Mouse (Mus musculus): ENCODE data around the gene Myh7. TPM values are rescaled to one million over a fixed set of nuclear protein-coding genes. Genes with fewer than 3 reads are reported as not detected.

Gene Myh7
- polyA plus RNA-seq, 1 experiment from 2014 or later, result 16.4 TPM

GRCm38 (mm10) chr14:54959197-54959596, 35.2 kb downstream of the Myh7 start:
- Histone ChIP-seq H3K36me3 (ENCODE audit: insufficient read depth, low read length) (no peaks in the 10 kb centered on the region), H3K9me3 (ENCODE audit: low read length) (no peaks in the 10 kb centered on the region), H3K4me2 (replicated peaks; ENCODE audit: low read depth, low read length) (no peak overlapping the region), H3K4me1 (ENCODE audit: insufficient read depth, low read depth, low read length) (no peaks in the 10 kb centered on the region), H3K4me3 (ENCODE audit: low read depth, low read length) (no peak overlapping the region), H3K27me3 (replicated peaks; ENCODE audit: insufficient read depth, low read length) (no peaks in the 10 kb centered on the region), H3K9ac (replicated peaks; ENCODE audit: low read depth) (no peak overlapping the region), H3K27ac (ENCODE audit: low read length) (no peak overlapping the region)
- DNase-seq (ENCODE audit: low spot score), result no peak
- TF ChIP-seq CTCF (IDR thresholded peaks at IDR 0.05) (no peak), EP300 (IDR thresholded peaks at IDR 0.05) (no peak)
- 64% methylated on average over 3 of the region's 3 CpGs for WGBS
- ATAC-seq, result no peak

- Histone ChIP-seq H3K36me3 (ENCODE audit: insufficient read depth, low read length) (no peaks in the 10 kb centered on the region), H3K4me3 (ENCODE audit: low read depth, low read length) (no peak overlapping the region), H3K9me3 (ENCODE audit: low read length) (no peaks in the 10 kb centered on the region), H3K27me3 (replicated peaks; ENCODE audit: insufficient read depth, low read length) (no peaks in the 10 kb centered on the region), H3K4me2 (replicated peaks; ENCODE audit: low read depth, low read length) (no peak overlapping the region), H3K4me1 (ENCODE audit: insufficient read depth, low read depth, low read length) (no peaks in the 10 kb centered on the region), H3K27ac (ENCODE audit: low read length) (no peak overlapping the region), H3K9ac (replicated peaks; ENCODE audit: low read depth) (no peak overlapping the region)
- no peak for DNase-seq (ENCODE audit: low spot score)
- 58% methylated on average over 4 of the region's 4 CpGs for WGBS
- no peak for ATAC-seq
- TF ChIP-seq CTCF (IDR thresholded peaks at IDR 0.05), result no peak
- TF ChIP-seq EP300 (IDR thresholded peaks at IDR 0.05), result no peak
Measured at GRCm38 (mm10) chr14:54958503-54958902, 35.9 kb downstream of the Myh7 start.

GRCm38 (mm10) chr14:54956533-54956932, 37.9 kb downstream of the Myh7 start:
- H3K4me3 ChIP-seq (ENCODE audit: low read depth, low read length), result no peak overlapping the region
- H3K27me3 ChIP-seq (replicated peaks; ENCODE audit: insufficient read depth, low read length), result no peaks in the 10 kb centered on the region
- H3K4me1 ChIP-seq (ENCODE audit: insufficient read depth, low read depth, low read length), result no peaks in the 10 kb centered on the region
- H3K9ac ChIP-seq (replicated peaks; ENCODE audit: low read depth), result no peak overlapping the region
- TF ChIP-seq EP300 (IDR thresholded peaks at IDR 0.05) (no peak), CTCF (IDR thresholded peaks at IDR 0.05) (no peak)
- ATAC-seq, result no peak
- no peaks in the 10 kb centered on the region for H3K9me3 ChIP-seq (ENCODE audit: low read length)
- H3K4me2 ChIP-seq (replicated peaks; ENCODE audit: low read depth, low read length), result no peak overlapping the region
- no peaks in the 10 kb centered on the region for H3K36me3 ChIP-seq (ENCODE audit: insufficient read depth, low read length)
- 83% methylated on average over 9 of the region's 9 CpGs for WGBS
- no peak overlapping the region for H3K27ac ChIP-seq (ENCODE audit: low read length)
- DNase-seq (ENCODE audit: low spot score), result no peak

- no peaks in the 10 kb centered on the region for H3K9me3 ChIP-seq (ENCODE audit: low read length)
- no peak overlapping the region for H3K9ac ChIP-seq (replicated peaks; ENCODE audit: low read depth)
- H3K27me3 ChIP-seq (replicated peaks; ENCODE audit: insufficient read depth, low read length), result no peaks in the 10 kb centered on the region
- H3K4me1 ChIP-seq (ENCODE audit: insufficient read depth, low read depth, low read length), result no peaks in the 10 kb centered on the region
- no peak overlapping the region for H3K4me2 ChIP-seq (replicated peaks; ENCODE audit: low read depth, low read length)
- H3K27ac ChIP-seq (ENCODE audit: low read length), result no peak overlapping the region
- TF ChIP-seq CTCF (IDR thresholded peaks at IDR 0.05) (no peak), EP300 (IDR thresholded peaks at IDR 0.05) (no peak)
- WGBS, result 70% methylated on average over 3 of the region's 3 CpGs
- H3K36me3 ChIP-seq (ENCODE audit: insufficient read depth, low read length), result no peaks in the 10 kb centered on the region
- DNase-seq (ENCODE audit: low spot score), result no peak
- ATAC-seq, result no peak
- H3K4me3 ChIP-seq (ENCODE audit: low read depth, low read length), result no peak overlapping the region
Measured at GRCm38 (mm10) chr14:54955481-54955880, 38.9 kb downstream of the Myh7 start.

GRCm38 (mm10) chr14:54954474-54954873, 40.0 kb downstream of the Myh7 start:
- Histone ChIP-seq H3K4me1 (ENCODE audit: insufficient read depth, low read depth, low read length) (no peaks in the 10 kb centered on the region), H3K27ac (ENCODE audit: low read length) (no peak overlapping the region), H3K9ac (replicated peaks; ENCODE audit: low read depth) (no peak overlapping the region), H3K4me2 (replicated peaks; ENCODE audit: low read depth, low read length) (no peak overlapping the region), H3K27me3 (replicated peaks; ENCODE audit: insufficient read depth, low read length) (no peaks in the 10 kb centered on the region), H3K9me3 (ENCODE audit: low read length) (no peaks in the 10 kb centered on the region), H3K36me3 (ENCODE audit: insufficient read depth, low read length) (no peaks in the 10 kb centered on the region), H3K4me3 (ENCODE audit: low read depth, low read length) (no peak overlapping the region)
- WGBS, result 57% methylated on average over 3 of the region's 3 CpGs
- no peak for DNase-seq (ENCODE audit: low spot score)
- TF ChIP-seq CTCF (IDR thresholded peaks at IDR 0.05), result no peak
- ATAC-seq, result no peak

GRCm38 (mm10) chr14:54953664-54954206, 40.7 kb downstream of the Myh7 start:
- H3K27me3 ChIP-seq (replicated peaks; ENCODE audit: insufficient read depth, low read length), result no peaks in the 10 kb centered on the region
- H3K9me3 ChIP-seq (ENCODE audit: low read length), result no peaks in the 10 kb centered on the region
- DNase-seq (ENCODE audit: low spot score), result no peak
- no peak overlapping the region for H3K4me2 ChIP-seq (replicated peaks; ENCODE audit: low read depth, low read length)
- H3K4me3 ChIP-seq (ENCODE audit: low read depth, low read length), result no peak overlapping the region
- ATAC-seq, result no peak
- TF ChIP-seq CTCF (IDR thresholded peaks at IDR 0.05), result no peak
- no peaks in the 10 kb centered on the region for H3K36me3 ChIP-seq (ENCODE audit: insufficient read depth, low read length)
- H3K4me1 ChIP-seq (ENCODE audit: insufficient read depth, low read depth, low read length), result no peaks in the 10 kb centered on the region
- 93% methylated on average over 8 of the region's 8 CpGs for WGBS
- no peak overlapping the region for H3K9ac ChIP-seq (replicated peaks; ENCODE audit: low read depth)
- H3K27ac ChIP-seq (ENCODE audit: low read length), result no peak overlapping the region

- TF ChIP-seq EP300 (IDR thresholded peaks at IDR 0.05) (no peak), CTCF (IDR thresholded peaks at IDR 0.05) (no peak)
- Histone ChIP-seq H3K4me1 (ENCODE audit: insufficient read depth, low read depth, low read length) (no peaks in the 10 kb centered on the region), H3K9me3 (ENCODE audit: low read length) (no peaks in the 10 kb centered on the region), H3K9ac (replicated peaks; ENCODE audit: low read depth) (no peak overlapping the region), H3K4me3 (ENCODE audit: low read depth, low read length) (no peak overlapping the region), H3K4me2 (replicated peaks; ENCODE audit: low read depth, low read length) (no peak overlapping the region), H3K36me3 (ENCODE audit: insufficient read depth, low read length) (no peaks in the 10 kb centered on the region), H3K27me3 (replicated peaks; ENCODE audit: insufficient read depth, low read length) (no peaks in the 10 kb centered on the region), H3K27ac (ENCODE audit: low read length) (no peak overlapping the region)
- no peak for DNase-seq (ENCODE audit: low spot score)
- ATAC-seq, result no peak
- 82% methylated on average over 6 of the region's 6 CpGs for WGBS
Measured at GRCm38 (mm10) chr14:54951587-54951986, 42.8 kb downstream of the Myh7 start.
